Mouse (Mus musculus): ENCODE results near the gene Bfsp1.

GRCm38 (mm10) chr2:143851354-143852221, 11.4 kb downstream of the Bfsp1 start:
- TF ChIP-seq CTCF (IDR thresholded peaks at IDR 0.05; ENCODE audit: low read depth, low read length) (no peak), GATA1 (IDR thresholded peaks at IDR 0.05; ENCODE audit: borderline replicate concordance, low read length) (no peak), TAL1 (conservative IDR thresholded peaks at IDR 0.05; ENCODE audit: low read depth, low read length) (no peak), GATA2 (IDR thresholded peaks at IDR 0.05; ENCODE audit: borderline replicate concordance, low read depth, low read length) (no peak)
